Comparison of ENCODE assay signal across 19 mouse cellular contexts in genomic region chr9:119979749-119980148, GRCm38 (mm10). TPM values are rescaled to one million over a fixed set of nuclear protein-coding genes. Genes with fewer than 3 reads are reported as not detected.
DNase-seq lines count a peak whose midpoint lies in the region; TF ChIP-seq lines count a peak whose summit lies in the region.
"Had no signal": no experiment of that assay in that cellular context is flagged by ENCODE, and none has a peak within 500 bp of the region (broad histone marks: within the 10 kb centered on the region; RNA-seq: fewer than 3 reads in every experiment).

No protein-coding gene starts in this region.

- no peak overlapping the region for H3K4me3 ChIP-seq in gastrocnemius, adult 2 months
- H3K4me3 ChIP-seq in liver, adult 2 months (ENCODE audit: insufficient read depth, low read depth, low read length): no peak overlapping the region
- H3K4me3 ChIP-seq: forebrain, embryonic 15.5 days; hindbrain, embryonic 12.5 days; neural tube, embryonic 15.5 days had no signal

- H3K9ac ChIP-seq in liver, adult 2 months (ENCODE audit: low read depth, low read length): no peak overlapping the region
- H3K9ac ChIP-seq: forebrain, embryonic 15.5 days; hindbrain, embryonic 12.5 days; neural tube, embryonic 15.5 days had no signal

- no peaks in the 10 kb centered on the region for H3K27me3 ChIP-seq in liver, adult 2 months (ENCODE audit: control insufficient read depth, insufficient read depth, low read length)
- H3K27me3 ChIP-seq: forebrain, embryonic 15.5 days had no signal

- WGBS in liver, adult 2 months: 23% methylated on average over 2 of the region's 2 CpGs

- H3K27ac ChIP-seq in gastrocnemius, adult 2 months: 0 out of 2 replicates have a peak overlapping the region, but pooled peaks have one; percentile 1
- H3K27ac ChIP-seq in liver, adult 2 months (replicated peaks; ENCODE audit: insufficient read depth, low read depth, low read length): peak overlapping the region; percentile 0; the same call in 1 of the 2 replicates
- H3K27ac ChIP-seq: hindbrain, embryonic 12.5 days; neural tube, embryonic 15.5 days had no signal

- TF ChIP-seq CTCF in gastrocnemius, adult 2 months (IDR thresholded peaks at IDR 0.05): no peak
- TF ChIP-seq CTCF in liver, adult 2 months (IDR thresholded peaks at IDR 0.05; ENCODE audit: low read depth, low read length): no peak

- intact Hi-C loops in gastrocnemius, adult 2 months (cut with DNase I): no loop called here
- intact Hi-C loops in gastrocnemius, postnatal 36 days (cut with DNase I): no loop called here

- H3K79me2 ChIP-seq in liver, adult 2 months (ENCODE audit: control insufficient read depth, insufficient read depth, low read length): peaks cover 60% of the 10 kb centered on the region

- peaks cover 39% of the 10 kb centered on the region for H3K4me1 ChIP-seq in liver, adult 2 months (ENCODE audit: control insufficient read depth, insufficient read depth, low read length)

- peak; percentile 8 for DNase-seq in gastrocnemius, adult 2 months
- no peak for DNase-seq in gastrocnemius, postnatal 36 days
- peak; percentile 67 for DNase-seq in liver, adult 2 months (ENCODE audit: extremely low read depth, low read depth, low spot score)
- no peak for DNase-seq in liver
- peak; percentile 47 for DNase-seq in thymus, postnatal 14 days
- no peak for DNase-seq in thymus, postnatal 4 days
- peak; percentile 43 for DNase-seq in yolk sac, embryonic 10.5 days (ENCODE audit: low spot score)
- DNase-seq in embryo, embryonic 10.5 days (ENCODE audit: low spot score): no peak
- DNase-seq: adrenal gland, postnatal 25 days; gastrocnemius, postnatal 10 days; kidney, adult 11 months; kidney, postnatal 25 days; layer of hippocampus, postnatal 36 days; lung, postnatal 4 days; spleen, adult 18-20 months had no signal

- no peak for TF ChIP-seq POLR2A in liver, adult 2 months (IDR thresholded peaks at IDR 0.05; ENCODE audit: extremely low read depth, insufficient read depth, low read length)

- peaks cover 7% of the 10 kb centered on the region; the same call in 1 of the 2 replicates for H3K36me3 ChIP-seq in liver, adult 2 months (ENCODE audit: control insufficient read depth, insufficient read depth, low read length)
- H3K36me3 ChIP-seq: forebrain, embryonic 15.5 days; hindbrain, embryonic 12.5 days; neural tube, embryonic 15.5 days had no signal

RNA-seq across cellular contexts. Expression of gene Csrnp1, which starts 4.7 kb away (rescaled TPM):
- 10 to 100 TPM in 1 of 2 experiments, 1 to 10 TPM in 1; 5.9 to 12.0 TPM for total RNA-seq in gastrocnemius, adult 2 months (2021)
- total RNA-seq in gastrocnemius, postnatal 36 days (2021): 10 to 100 TPM in 1 of 2 experiments, 1 to 10 TPM in 1; 3.0 to 11.0 TPM
- total RNA-seq in liver, adult 2 months (2014; rRNA removed): 5.8 and 9.2 TPM in 2 replicates
- 9.7 and 10.4 TPM in 2 replicates for polyA plus RNA-seq in liver, adult 2 months (2012; rRNA removed)

RNA-seq across cellular contexts. Expression of gene Ttc21a, which starts 42.3 kb away (rescaled TPM):
- total RNA-seq in gastrocnemius, adult 2 months (2021): not detected
- total RNA-seq in gastrocnemius, postnatal 36 days (2021): not detected
- total RNA-seq in liver, adult 2 months (2014; rRNA removed): 0.07 TPM in 1 of 2 replicates, not detected in the other
- polyA plus RNA-seq in liver, adult 2 months (2012; rRNA removed): not detected in 2 replicates

RNA-seq across cellular contexts. Expression of gene Gorasp1, which starts 42.4 kb away (rescaled TPM):
- total RNA-seq in gastrocnemius, adult 2 months (2021): 10 to 100 TPM; 20.5 to 21.4 TPM
- total RNA-seq in gastrocnemius, postnatal 36 days (2021): 10 to 100 TPM; 14.5 to 15.3 TPM
- 10.9 and 11.5 TPM in 2 replicates for total RNA-seq in liver, adult 2 months (2014; rRNA removed)
- 18.1 and 20.7 TPM in 2 replicates for polyA plus RNA-seq in liver, adult 2 months (2012; rRNA removed)

RNA-seq across cellular contexts. Expression of gene Xirp1, which starts 43.6 kb away (rescaled TPM):
- 100 to 1,000 TPM in 1 of 2 experiments, 10 to 100 TPM in 1; 70.1 to 116 TPM for total RNA-seq in gastrocnemius, adult 2 months (2021)
- 100 to 1,000 TPM in 1 of 2 experiments, 10 to 100 TPM in 1; 96.9 to 125 TPM for total RNA-seq in gastrocnemius, postnatal 36 days (2021)
- total RNA-seq in liver, adult 2 months (2014; rRNA removed): under 0.01 and 0.09 TPM in 2 replicates
- 0.11 TPM in 2 replicates for polyA plus RNA-seq in liver, adult 2 months (2012; rRNA removed)
- polyA plus RNA-seq: forebrain, embryonic 15.5 days; midbrain, embryonic 16.5 days had no signal

Comparison
In these comparisons a context has a peak if more than half of its experiments do, and no peak if none do; other contexts are left out.
1. DNase-seq: peak in gastrocnemius, adult 2 months (single experiment), liver, adult 2 months (single experiment), thymus, postnatal 14 days (single experiment) and yolk sac, embryonic 10.5 days (single experiment); none in gastrocnemius, postnatal 36 days (0 of 2), liver (single experiment), thymus, postnatal 4 days (single experiment) and embryo, embryonic 10.5 days (single experiment).